Mouse (Mus musculus): ENCODE results near the gene Cd300ld.
"Not testable (repeated sequence)": the region's sequence is repeated elsewhere in the genome, so short reads cannot be mapped to it uniquely, and the experiment has no call there.

DNA sequence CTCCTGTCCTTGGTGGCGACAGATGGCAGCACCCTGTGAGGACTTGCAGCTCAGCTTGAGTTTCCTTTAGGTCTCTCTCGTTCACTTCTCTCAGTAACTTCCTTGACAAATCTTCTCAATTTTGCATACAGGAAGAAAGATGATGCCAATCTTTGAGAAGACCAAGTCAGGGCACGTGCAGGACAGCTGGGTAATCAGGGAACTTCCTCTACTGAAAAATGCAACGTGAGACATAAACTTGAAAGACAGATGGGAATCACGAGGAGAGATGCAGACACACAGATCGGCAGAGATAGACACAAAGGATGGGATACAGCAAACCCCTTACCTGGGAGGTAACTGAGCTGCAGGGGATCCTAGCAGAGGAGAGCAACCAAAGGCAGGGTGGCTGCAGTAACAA, 37.2 kb upstream of the Cd300ld start, which contains the start of gene Cd300ld4:
- not testable (repeated sequence) for TF ChIP-seq POLR2A (IDR thresholded peaks at IDR 0.05; ENCODE audit: insufficient read length, low read depth); MYOG (IDR thresholded peaks at IDR 0.05; ENCODE audit: control insufficient read depth in 1 of 3, insufficient read depth in 1 of 3, insufficient read length in 2 of 3, low read depth in 2 of 3)
